Mouse (Mus musculus): ENCODE measurements around the gene Mical1. TPM values are rescaled to one million over a fixed set of nuclear protein-coding genes. Genes with fewer than 3 reads are reported as not detected.
A peak's percentile ranks its signal among the peaks of the same experiment; 100 is the strongest.

Mical1 gene
- total RNA-seq, 2 experiments from 2014 or later = 7.8 to 9.8 TPM

GRCm38 (mm10) chr10:41477278-41478181 lies 1.4 kb downstream of the Mical1 start:
- DNase-seq = peak; percentile 37 to 58

GRCm38 (mm10) chr10:41479961-41480360 lies 3.8 kb downstream of the Mical1 start:
- no peak for DNase-seq

- no peak for DNase-seq
These were observed 5.1 kb downstream of the Mical1 start for GRCm38 (mm10) chr10:41480938-41481880.

GRCm38 (mm10) chr10:41482446-41482845 lies 6.3 kb downstream of the Mical1 start:
- DNase-seq = no peak

GRCm38 (mm10) chr10:41485778-41486177 lies 9.7 kb downstream of the Mical1 start:
- peak; percentile 22 to 38 for DNase-seq

- no peak for DNase-seq
These were observed 10.5 kb downstream of the Mical1 start for GRCm38 (mm10) chr10:41486506-41487170.

GRCm38 (mm10) chr10:41488877-41489276 lies 12.8 kb downstream of the Mical1 start:
- DNase-seq = no peak

- DNase-seq = no peak
These were observed 13.2 kb downstream of the Mical1 start for GRCm38 (mm10) chr10:41489294-41489693.

GRCm38 (mm10) chr10:41489708-41490517 lies 13.8 kb downstream of the Mical1 start, which contains the start of the genes Smpd2 and Ppil6:
TSS of gene Smpd2 (minus strand) at chr10:41490369.
TSS of gene Ppil6 (plus strand) at chr10:41490439.
- peak; percentile 96 to 97 for DNase-seq

GRCm38 (mm10) chr10:41490518-41490873 lies 14.4 kb downstream of the Mical1 start:
- no peak for DNase-seq

- DNase-seq = no peak
These were observed 15.0 kb downstream of the Mical1 start for GRCm38 (mm10) chr10:41491111-41491510.

GRCm38 (mm10) chr10:41500941-41501340 lies 24.8 kb downstream of the Mical1 start:
- DNase-seq = peak; percentile 68 to 76

- DNase-seq = no peak
These were observed 28.9 kb downstream of the Mical1 start for GRCm38 (mm10) chr10:41504996-41505395.

- DNase-seq = peak; percentile 57 to 74
These were observed 29.3 kb downstream of the Mical1 start for GRCm38 (mm10) chr10:41505446-41505845.

- DNase-seq = peak in 1 of 2 experiments; percentile 35
These were observed 33.0 kb downstream of the Mical1 start for GRCm38 (mm10) chr10:41509160-41509559.

- no peak for DNase-seq
These were observed 38.2 kb downstream of the Mical1 start for GRCm38 (mm10) chr10:41514301-41514700.

- DNase-seq = peak in 1 of 2 experiments; percentile 7
These were observed 38.8 kb downstream of the Mical1 start for GRCm38 (mm10) chr10:41514921-41515320.

- peak; percentile 76 to 77 for DNase-seq
These were observed 42.4 kb downstream of the Mical1 start for GRCm38 (mm10) chr10:41518508-41518980.

- peak; percentile 93 to 95 for DNase-seq
These were observed 43.0 kb downstream of the Mical1 start, which contains the start of gene Cd164 for GRCm38 (mm10) chr10:41518981-41519618. TSS of gene Cd164 (plus strand) at chr10:41519414.
